Mouse (Mus musculus) forebrain, embryonic 15.5 days (tissue): ENCODE measurements around the gene Mrps18b. TPM values are rescaled to one million over a fixed set of nuclear protein-coding genes. Genes with fewer than 3 reads are reported as not detected.
A peak's percentile ranks its signal among the peaks of the same experiment; 100 is the strongest.

ENCODE experiments used
- microRNA counts: library from miRNA; unstranded; fragments of <30 nt; microRNA quantifications from one replicate; lab custom pipeline; 2016
- microRNA-seq: library from miRNA; unstranded; fragments of <30 nt; microRNA quantifications from one replicate; pipeline ENCODE4, GENCODE M21; 2016
- polyA plus RNA-seq: library from polyadenylated mRNA; unstranded; fragments of >200 nt; fragmentation: Nextera tagmentation; extraction: Ambion mirVana; gene quantifications from 2 replicates; pipeline ENCODE4 v1.2.1, GENCODE M21; 2015

Mrps18b gene
- polyA plus RNA-seq, 1 experiment from 2014 or later: 54.1 TPM

MicroRNAs within 50 kb of the gene (microRNA counts, 519-probe panel; counts per million panel counts)
- 520 counts per million, percentile 2 among the panel's probes with 10 or more counts for microRNA mmu-miR-1894-3p (lab: Ali Mortazavi, UCI)
- microRNA mmu-miR-1894-5p (lab: Ali Mortazavi, UCI): 1,635 counts per million, percentile 10 among the panel's probes with 10 or more counts
- 1,996 counts per million, percentile 24 among the panel's probes with 10 or more counts for microRNA mmu-miR-877 (lab: Ali Mortazavi, UCI)

Small RNA genes lying within 50 kb of the gene (microRNA-seq; reads per million reads assigned to microRNA genes)
- gene Gm28033 (not detected), gene Mir1894 (not detected), gene Mir877 (83.7 reads per million, percentile 50 among the genes with 10 or more reads in this experiment)

Other genes with a start within 250 kb of the Mrps18b start
- 16.2 and 18.1 TPM in 2 replicates for gene Vars2, start 248.8 kb downstream of the Mrps18b start, polyA plus RNA-seq
- 36.1 and 37.8 TPM in 2 replicates for gene Gtf2h4, start 242.7 kb downstream of the Mrps18b start, polyA plus RNA-seq
- gene Ddr1, start 211.8 kb downstream of the Mrps18b start, polyA plus RNA-seq: 127 TPM in 2 replicates
- 7.3 and 8.1 TPM in 2 replicates for gene Ier3, start 94.7 kb downstream of the Mrps18b start, polyA plus RNA-seq
- gene Flot1, start 93.2 kb downstream of the Mrps18b start, polyA plus RNA-seq: 68.3 and 75.1 TPM in 2 replicates
- 1,924 and 1,932 TPM in 2 replicates for gene Tubb5, start 78.1 kb downstream of the Mrps18b start, polyA plus RNA-seq
- 11.7 TPM in 2 replicates for gene Mdc1, start 74.9 kb downstream of the Mrps18b start, polyA plus RNA-seq
- 24.5 and 28.3 TPM in 2 replicates for gene Nrm, start 55.1 kb downstream of the Mrps18b start, polyA plus RNA-seq
- gene Ppp1r18, start 50.8 kb downstream of the Mrps18b start, polyA plus RNA-seq: 20.8 and 21.9 TPM in 2 replicates
- 36.3 and 38.0 TPM in 2 replicates for gene Dhx16, start 36.6 kb downstream of the Mrps18b start, polyA plus RNA-seq
- gene 2310061I04Rik, start 19.0 kb downstream of the Mrps18b start, polyA plus RNA-seq: 37.9 and 41.5 TPM in 2 replicates
- 421 and 435 TPM in 2 replicates for gene Atat1, start 6.3 kb downstream of the Mrps18b start, polyA plus RNA-seq
- 51.5 and 53.9 TPM in 2 replicates for gene Ppp1r10, start within 50 bp of the Mrps18b start, polyA plus RNA-seq
- gene Abcf1, start 53.4 kb upstream of the Mrps18b start, polyA plus RNA-seq: 88.3 and 90.3 TPM in 2 replicates
- 57.0 and 59.2 TPM in 2 replicates for gene Gnl1, start 63.5 kb upstream of the Mrps18b start, polyA plus RNA-seq
- gene Prr3, start 63.8 kb upstream of the Mrps18b start, polyA plus RNA-seq: 76.8 and 92.2 TPM in 2 replicates
- gene H2-T24, start 104.2 kb upstream of the Mrps18b start, polyA plus RNA-seq: 5.4 and 5.8 TPM in 2 replicates
- 6.9 and 7.0 TPM in 2 replicates for gene H2-T23, start 116.5 kb upstream of the Mrps18b start, polyA plus RNA-seq
- gene H2-T22, start 126.4 kb upstream of the Mrps18b start, polyA plus RNA-seq: 5.8 and 5.9 TPM in 2 replicates
- gene Gm6034, start 126.6 kb upstream of the Mrps18b start, polyA plus RNA-seq: not detected in 2 replicates
- not detected in 2 replicates for gene Gm11127, start 142.0 kb upstream of the Mrps18b start, polyA plus RNA-seq
- gene Gm19684, start 205.3 kb upstream of the Mrps18b start, polyA plus RNA-seq: not detected in 2 replicates
- gene Gm7030, start 213.0 kb upstream of the Mrps18b start, polyA plus RNA-seq: not detected in 2 replicates